Mouse (Mus musculus): ENCODE measurements around the gene Tdp1. TPM values are rescaled to one million over a fixed set of nuclear protein-coding genes. Genes with fewer than 3 reads are reported as not detected.

The Tdp1 gene
- 1 to 10 TPM; 2.9 to 4.0 TPM for total RNA-seq (2021)
- long read RNA-seq, experiment 1 = 0 reads
- long read RNA-seq, experiment 2, partial matches to known transcripts = 3 of 5 reads
- long read RNA-seq, experiment 2, other reads (novel, unspliced or antisense) = 1 of 5 reads

GRCm38 (mm10) chr12:99884269-99885261, at the start of gene Tdp1, which contains the start of gene Efcab11:
Tdp1 (plus strand) TSS chr12:99884517.
Efcab11 (minus strand) TSS chr12:99884439.
- peak; percentile 85 to 86 for DNase-seq
- intact Hi-C loops (cut with DNase I) = no loop called here

GRCm38 (mm10) chr12:99836404-99837131, 47.7 kb upstream of the Tdp1 start:
- intact Hi-C loops (cut with DNase I) = loop anchor here (5.0 kb wide), 2 partner anchors 444 to 739 kb away; no protein-coding TSS in a partner anchor
- DNase-seq = no peak

- intact Hi-C loops (cut with DNase I) = loop anchor here (5.0 kb wide), 2 partner anchors 445 to 740 kb away; no protein-coding TSS in a partner anchor
- DNase-seq = no peak
These were observed 46.8 kb upstream of the Tdp1 start for GRCm38 (mm10) chr12:99837528-99837927.

- intact Hi-C loops (cut with DNase I) = loop anchor here (5.0 kb wide), 2 partner anchors 446 to 741 kb away; no protein-coding TSS in a partner anchor
- DNase-seq = no peak
These were observed 46.2 kb upstream of the Tdp1 start for GRCm38 (mm10) chr12:99838109-99838508.

GRCm38 (mm10) chr12:99838703-99839102, 45.6 kb upstream of the Tdp1 start:
- intact Hi-C loops (cut with DNase I) = loop anchor here (5.0 kb wide), 2 partner anchors 446 to 741 kb away; no protein-coding TSS in a partner anchor
- DNase-seq = no peak

- intact Hi-C loops (cut with DNase I) = no loop called here
- no peak for DNase-seq
These were observed 39.4 kb upstream of the Tdp1 start for GRCm38 (mm10) chr12:99844951-99845350.

- intact Hi-C loops (cut with DNase I) = no loop called here
- DNase-seq = no peak
These were observed 34.3 kb upstream of the Tdp1 start for GRCm38 (mm10) chr12:99849996-99850395.

- DNase-seq = no peak
- intact Hi-C loops (cut with DNase I) = no loop called here
These were observed 30.7 kb upstream of the Tdp1 start for GRCm38 (mm10) chr12:99853323-99854258.

GRCm38 (mm10) chr12:99856011-99856410, 28.3 kb upstream of the Tdp1 start:
- no peak for DNase-seq

GRCm38 (mm10) chr12:99858664-99859063, 25.7 kb upstream of the Tdp1 start:
- intact Hi-C loops (cut with DNase I) = no loop called here
- no peak for DNase-seq

More at GRCm38 (mm10) chr12:99856011-99856410, 28.3 kb upstream of the Tdp1 start:
- intact Hi-C loops (cut with DNase I) = loop anchor here (1.0 kb wide), 1 partner anchor 766 kb away; no protein-coding TSS in a partner anchor

- intact Hi-C loops (cut with DNase I) = no loop called here
- DNase-seq = no peak
These were observed 24.8 kb upstream of the Tdp1 start for GRCm38 (mm10) chr12:99859391-99860100.

GRCm38 (mm10) chr12:99860981-99861380, 23.3 kb upstream of the Tdp1 start:
- no peak for DNase-seq
- intact Hi-C loops (cut with DNase I) = no loop called here

- intact Hi-C loops (cut with DNase I) = no loop called here
- DNase-seq = no peak
These were observed 19.7 kb upstream of the Tdp1 start for GRCm38 (mm10) chr12:99864613-99865012.

- intact Hi-C loops (cut with DNase I) = no loop called here
- no peak for DNase-seq
These were observed 15.5 kb upstream of the Tdp1 start for GRCm38 (mm10) chr12:99868821-99869220.

GRCm38 (mm10) chr12:99873443-99873842, 10.9 kb upstream of the Tdp1 start:
- intact Hi-C loops (cut with DNase I) = no loop called here

GRCm38 (mm10) chr12:99874609-99875008, 9.7 kb upstream of the Tdp1 start:
- intact Hi-C loops (cut with DNase I) = no loop called here

More at GRCm38 (mm10) chr12:99873443-99873842, 10.9 kb upstream of the Tdp1 start:
- no peak for DNase-seq

GRCm38 (mm10) chr12:99883000-99883712, 1.2 kb upstream of the Tdp1 start:
- intact Hi-C loops (cut with DNase I) = no loop called here
- DNase-seq = peak; percentile 73 to 84

More at GRCm38 (mm10) chr12:99874609-99875008, 9.7 kb upstream of the Tdp1 start:
- no peak for DNase-seq

- intact Hi-C loops (cut with DNase I) = no loop called here
- DNase-seq = no peak
These were observed 608 bp upstream of the Tdp1 start for GRCm38 (mm10) chr12:99883713-99884105.

Data from gastrocnemius, postnatal 36 days (tissue).